Mouse (Mus musculus) bone marrow, adult 2 months (tissue): ENCODE results near the gene Shbg. TPM values are rescaled to one million over a fixed set of nuclear protein-coding genes. Genes with fewer than 3 reads are reported as not detected.
A peak's percentile ranks its signal among the peaks of the same experiment; 100 is the strongest.
"Not testable (repeated sequence)": the region's sequence is repeated elsewhere in the genome, so short reads cannot be mapped to it uniquely, and the experiment has no call there.

ENCODE experiments used
- H3K27ac ChIP-seq: fragments of 200-500 bp; 2 replicates; pipeline ENCODE4 v1.5.1; 2012; ENCODE audit warnings: low read depth, mild to moderate bottlenecking, control low read depth, inconsistent platforms, low read length; ENCODE audit not compliant: control insufficient read depth, poor library complexity, insufficient read depth
- H3K4me1 ChIP-seq: fragments of 200-500 bp; 2 replicates; pipeline ENCODE4 v1.6.1; 2011; ENCODE audit warnings: low read length; ENCODE audit not compliant: control insufficient read depth, insufficient read depth
- H3K4me3 ChIP-seq: fragments of 200-500 bp; replicated peaks from 2 replicates; pipeline ENCODE3; 2011; ENCODE audit warnings: mild to moderate bottlenecking, low read depth, low read length, control low read depth; ENCODE audit not compliant: control insufficient read depth
- CTCF ChIP-seq: fragments of 200-500 bp; IDR thresholded peaks from 2 replicates; pipeline ENCODE4 v1.5.1; 2011; ENCODE audit warnings: low read length, control low read depth; ENCODE audit not compliant: control insufficient read depth, insufficient read depth
- POLR2A ChIP-seq: fragments of 200-500 bp; IDR thresholded peaks from 2 replicates; pipeline ENCODE4 v1.6.1; 2011; ENCODE audit warnings: low read depth, mild to moderate bottlenecking, control low read depth, low read length, borderline replicate concordance; ENCODE audit not compliant: control insufficient read depth
- WGBS: fragments of 180-500 bp; shearing (Covaris S2); methylation state at CpG from one replicate; pipeline ENCODE4 v1.1.7; 2018; 5-methylcytosine and 5-hydroxymethylcytosine counted together
- polyA plus RNA-seq: library from polyadenylated mRNA; stranded (reverse); fragments of >200 nt; gene quantifications from 2 replicates; pipeline ENCODE4 v1.2.4, GENCODE M21; 2011; ENCODE audit warnings: low replicate concordance; ENCODE audit not compliant: missing spikeins, insufficient read depth, insufficient read length

The Shbg gene
- polyA plus RNA-seq, 1 experiment: not detected

DNA sequence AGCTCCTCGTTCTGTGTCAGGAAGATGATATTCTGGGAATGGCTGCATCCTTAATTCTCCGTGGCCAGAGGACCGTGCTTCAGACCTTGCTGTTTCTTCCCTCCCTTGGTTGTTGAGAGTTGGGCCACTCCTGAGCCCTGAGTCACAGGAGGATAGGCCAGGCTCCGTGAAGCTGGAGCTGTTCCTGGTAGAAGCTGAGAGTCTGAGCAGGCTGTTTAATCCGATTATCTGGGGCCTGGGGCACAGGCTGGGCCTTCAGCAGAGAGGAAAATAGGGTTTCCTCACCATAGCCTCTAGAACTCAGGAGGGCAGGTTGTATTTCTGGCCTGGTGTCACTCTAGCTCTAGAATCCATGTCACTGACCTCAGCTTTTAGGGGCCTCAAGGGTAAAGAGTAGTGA is 35.7 kb upstream of the Shbg start:
- TF ChIP-seq POLR2A (no peak), CTCF (no peak)
- Histone ChIP-seq H3K4me3 (no peak overlapping the region), H3K4me1 (no peaks in the 10 kb centered on the region; the same call in 1 of the 2 replicates), H3K27ac (no peak overlapping the region)
- 88% methylated on average over 5 of the region's 5 CpGs for WGBS

GRCm38 (mm10) chr11:69645860-69646259 is 28.2 kb upstream of the Shbg start:
- H3K4me3 ChIP-seq: no peak overlapping the region
- no peak overlapping the region for H3K27ac ChIP-seq
- H3K4me1 ChIP-seq: no peaks in the 10 kb centered on the region
- WGBS: 86% methylated on average over 5 of the region's 5 CpGs
- no peak for TF ChIP-seq POLR2A
- TF ChIP-seq CTCF: no peak

- Histone ChIP-seq H3K4me3 (no peak overlapping the region), H3K27ac (no peak overlapping the region), H3K4me1 (peaks cover 1% of the 10 kb centered on the region; the same call in 1 of the 2 replicates)
- no peak for TF ChIP-seq CTCF
- TF ChIP-seq POLR2A: no peak
- 75% methylated on average over 3 of the region's 3 CpGs for WGBS
These were observed 17.8 kb upstream of the Shbg start for GRCm38 (mm10) chr11:69635471-69635870.

DNA sequence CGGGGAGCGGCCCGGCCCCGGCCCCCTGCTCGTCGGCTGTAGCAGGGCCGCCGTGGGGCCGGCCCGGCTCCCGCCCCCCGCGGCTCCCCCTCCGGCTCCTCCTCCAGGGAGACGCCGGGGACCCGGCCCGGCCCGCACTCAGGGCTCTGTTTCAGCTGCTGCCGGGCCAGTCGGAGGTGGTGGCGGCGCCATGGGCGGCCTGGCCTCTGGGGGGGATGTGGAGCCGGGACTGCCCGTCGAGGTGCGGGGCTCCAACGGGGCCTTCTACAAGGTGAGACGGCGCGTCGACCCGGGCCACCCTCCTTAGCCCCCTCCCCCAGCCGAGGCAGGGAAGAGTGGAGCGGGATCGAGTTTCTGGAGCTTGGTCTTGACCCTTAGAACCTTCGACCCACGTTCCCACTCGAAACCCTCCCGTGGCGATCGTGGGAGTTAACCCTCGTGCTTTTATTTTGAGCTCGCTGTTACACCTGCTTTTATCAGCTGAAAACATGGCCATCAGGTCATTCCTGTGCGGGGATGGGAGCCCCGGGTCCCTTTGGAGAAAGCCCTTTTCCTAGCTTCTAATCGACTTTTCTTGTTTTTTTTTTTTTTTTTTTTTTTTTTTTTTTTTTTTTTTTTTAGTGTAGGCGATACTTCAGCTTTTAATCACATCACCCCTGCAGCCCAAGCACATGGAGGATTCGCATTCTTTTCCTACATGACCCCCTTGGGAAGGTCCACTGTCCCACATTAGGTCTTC is 15.6 kb upstream of the Shbg start:
- under 1% methylated on average over 48 of the region's 50 CpGs for WGBS
- Histone ChIP-seq H3K4me3 (peak overlapping the region; percentile 99), H3K4me1 (peaks cover 1% of the 10 kb centered on the region; the same call in 1 of the 2 replicates), H3K27ac (peak overlapping the region; percentile 87)
- TF ChIP-seq POLR2A (no peak), CTCF (no peak)

GRCm38 (mm10) chr11:69632284-69633089 is 14.8 kb upstream of the Shbg start, which contains the start of gene Fxr2:
Gene Fxr2, plus strand, starts transcription at chr11:69632990.
- Histone ChIP-seq H3K4me3 (peak within 1 kb of the TSS; percentile 99), H3K4me1 (peaks cover 1% of the 10 kb centered on the region; the same call in 1 of the 2 replicates), H3K27ac (peak within 1 kb of the TSS; percentile 87)
- TF ChIP-seq POLR2A (peak; percentile 60; the same call in 1 of the 2 replicates), CTCF (peak; percentile 90)
- under 1% methylated on average over 55 of the region's 56 CpGs for WGBS

- Histone ChIP-seq H3K4me1 (peaks cover 1% of the 10 kb centered on the region; the same call in 1 of the 2 replicates), H3K27ac (no peak overlapping the region), H3K4me3 (no peak overlapping the region)
- TF ChIP-seq CTCF (peak; percentile 19), POLR2A (no peak)
- 51% methylated on average over 1 of the region's 1 CpGs for WGBS
These were observed 12.1 kb upstream of the Shbg start for GRCm38 (mm10) chr11:69629802-69630201.

DNA sequence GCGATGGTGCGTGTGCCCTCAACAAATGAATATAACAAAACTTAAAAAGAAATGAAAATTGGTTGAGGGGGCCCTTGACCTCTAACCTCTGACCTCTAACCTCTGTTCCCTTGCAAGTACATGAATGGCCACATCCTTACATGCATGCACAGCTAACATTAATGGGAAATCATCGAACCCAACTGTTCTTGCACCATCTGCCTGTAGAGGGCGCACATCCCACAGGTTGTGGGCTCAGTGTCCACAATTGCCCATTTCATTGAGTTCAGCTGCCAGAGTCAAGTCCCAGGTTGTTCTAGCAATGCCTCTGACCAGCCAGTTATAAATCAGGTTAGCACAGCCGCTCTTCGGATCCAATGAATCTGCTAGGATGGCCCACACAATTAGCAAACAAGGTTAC is 10.6 kb upstream of the Shbg start:
- no peak for TF ChIP-seq POLR2A
- TF ChIP-seq CTCF: peak; percentile 99
- WGBS: 38% methylated on average over 6 of the region's 6 CpGs
- Histone ChIP-seq H3K4me3 (no peak overlapping the region), H3K27ac (no peak overlapping the region), H3K4me1 (no peaks in the 10 kb centered on the region)

- not testable (repeated sequence) for H3K4me1 ChIP-seq, H3K27ac ChIP-seq, H3K4me3 ChIP-seq
- WGBS: 71% methylated on average over 2 of the region's 2 CpGs
These were observed 6.6 kb upstream of the Shbg start for GRCm38 (mm10) chr11:69624339-69624738.
